Mouse (Mus musculus) mature B cell (primary cell): Measurements from ENCODE around the gene Srsf10.

Experiments
- in situ Hi-C: fragments of 300-500 bp; cut with MboI; formaldehyde crosslinking; loops from 2 replicates; pipeline ENCODE4 v1.14.3; 2019

The Srsf10 gene

GRCm38 (mm10) chr4:135855080-135855479 is 467 bp upstream of the Srsf10 start:
- in situ Hi-C loops, result no loop called here

DNA sequence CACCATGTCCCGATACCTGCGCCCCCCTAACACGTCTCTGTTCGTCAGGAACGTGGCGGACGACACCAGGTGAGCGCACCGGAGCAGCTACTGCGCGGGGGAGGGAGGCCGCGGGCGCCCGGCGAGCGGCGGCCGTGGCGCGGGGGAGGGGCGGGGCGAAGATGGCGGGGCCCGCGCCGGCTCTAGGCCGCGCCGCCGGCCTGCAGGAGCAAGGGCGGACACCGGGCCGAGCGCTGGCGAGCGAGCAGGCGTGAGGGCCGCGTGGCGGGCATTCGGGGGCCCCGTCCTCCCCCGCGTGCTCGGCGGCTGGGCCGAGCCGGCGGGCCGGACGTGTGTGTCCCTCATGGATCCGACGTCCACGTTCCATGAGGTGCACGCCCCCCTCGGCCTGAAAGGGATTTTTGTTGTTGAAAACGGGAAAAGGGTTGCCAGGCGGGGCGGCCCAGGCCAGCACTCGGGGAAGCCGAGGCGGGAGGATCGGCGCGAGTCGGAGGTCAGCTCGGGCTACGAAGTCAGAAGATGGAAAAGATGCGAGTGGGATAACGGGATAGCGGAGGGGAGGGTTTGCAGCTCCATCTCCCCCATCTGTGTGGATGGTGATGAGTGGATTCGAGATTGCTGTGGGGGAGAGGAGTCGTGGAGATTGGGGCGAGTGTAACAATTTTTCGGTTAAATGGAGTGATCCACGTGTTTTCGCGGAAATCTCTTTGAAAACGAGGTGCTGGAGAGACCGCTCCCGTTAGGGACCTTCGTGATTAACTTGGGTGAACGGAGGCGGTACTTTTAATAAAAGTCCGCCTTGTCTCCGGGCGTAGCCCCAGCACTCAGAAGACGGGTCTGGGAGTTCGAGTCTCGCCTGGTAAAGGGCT is 910 bp downstream of the Srsf10 start:
- in situ Hi-C loops, result no loop called here

DNA sequence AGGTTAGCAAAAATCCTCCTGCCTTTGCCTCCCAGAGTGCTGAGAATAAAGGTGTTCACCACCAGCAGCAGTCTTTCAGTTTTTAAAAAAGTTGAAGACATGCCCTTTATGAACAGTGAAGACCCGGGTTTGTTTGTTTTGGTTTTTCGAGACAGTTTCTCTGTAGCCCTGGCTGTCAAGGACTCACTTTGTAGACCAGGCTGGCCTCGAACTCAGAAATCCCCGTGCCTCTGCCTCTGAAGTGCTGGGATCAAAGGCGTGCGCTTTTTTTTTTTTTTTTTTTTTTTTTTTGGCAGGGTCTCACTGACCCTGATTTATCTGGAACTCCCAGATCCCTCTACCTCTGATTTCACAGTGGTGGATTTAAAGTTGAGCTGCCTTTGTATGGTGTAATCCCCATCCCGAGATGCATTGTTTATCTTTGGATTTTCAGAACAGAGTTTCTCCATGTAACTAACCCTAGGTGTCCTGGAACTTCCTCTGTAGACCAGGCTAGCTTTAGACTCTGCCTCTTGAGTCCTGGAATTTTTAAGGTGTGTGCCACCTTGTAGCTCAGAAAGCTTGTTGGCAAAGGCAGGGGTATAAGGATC is 2.1 kb downstream of the Srsf10 start:
- in situ Hi-C loops, result no loop called here

GRCm38 (mm10) chr4:135868996-135869395 is 13.4 kb downstream of the Srsf10 start:
- in situ Hi-C loops, result no loop called here

DNA sequence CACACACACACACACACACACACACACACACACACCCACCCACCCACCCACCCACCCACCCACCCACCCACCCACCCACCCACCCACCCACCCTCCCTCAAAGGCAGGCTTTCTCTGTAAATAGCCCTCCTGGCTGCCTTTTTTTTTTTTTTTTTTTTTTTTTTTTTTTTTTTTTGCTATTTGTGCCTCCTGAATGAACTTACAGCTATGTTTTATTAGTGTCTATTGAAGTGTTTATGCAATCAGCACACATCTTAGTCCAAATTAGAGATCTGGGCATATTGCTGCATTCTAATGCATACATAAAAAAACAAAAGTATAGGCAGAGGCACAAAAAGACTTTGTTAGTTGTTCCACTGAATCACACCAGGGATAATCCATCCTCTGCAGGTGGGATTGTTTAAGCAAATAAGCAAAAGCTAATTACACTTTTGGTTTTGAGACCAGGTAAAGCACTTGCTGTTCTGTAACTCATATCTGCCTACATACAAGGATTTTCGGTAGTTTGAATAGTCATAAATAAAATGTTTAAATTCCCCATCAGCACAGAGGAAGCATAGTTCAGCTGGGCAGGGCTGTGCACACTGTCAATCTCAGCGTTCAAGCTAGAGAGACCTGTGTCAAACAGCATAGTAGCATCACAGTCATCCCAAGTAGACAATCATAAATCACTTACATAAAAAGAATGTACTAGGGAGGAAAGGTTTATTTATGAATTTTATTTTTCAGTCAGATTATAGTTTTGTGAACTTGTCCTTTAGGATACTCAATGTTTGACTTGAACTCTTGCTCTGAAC is 14.9 kb downstream of the Srsf10 start:
- in situ Hi-C loops, result no loop called here

GRCm38 (mm10) chr4:135872015-135872414 is 16.5 kb downstream of the Srsf10 start:
- in situ Hi-C loops, result no loop called here

- in situ Hi-C loops, result no loop called here
Measured at GRCm38 (mm10) chr4:135872589-135873391, 17.2 kb downstream of the Srsf10 start.

- in situ Hi-C loops, result no loop called here
Measured at GRCm38 (mm10) chr4:135873526-135874202, 18.1 kb downstream of the Srsf10 start, which contains the start of gene Pnrc2. TSS of gene Pnrc2 (minus strand) at chr4:135873850.

DNA sequence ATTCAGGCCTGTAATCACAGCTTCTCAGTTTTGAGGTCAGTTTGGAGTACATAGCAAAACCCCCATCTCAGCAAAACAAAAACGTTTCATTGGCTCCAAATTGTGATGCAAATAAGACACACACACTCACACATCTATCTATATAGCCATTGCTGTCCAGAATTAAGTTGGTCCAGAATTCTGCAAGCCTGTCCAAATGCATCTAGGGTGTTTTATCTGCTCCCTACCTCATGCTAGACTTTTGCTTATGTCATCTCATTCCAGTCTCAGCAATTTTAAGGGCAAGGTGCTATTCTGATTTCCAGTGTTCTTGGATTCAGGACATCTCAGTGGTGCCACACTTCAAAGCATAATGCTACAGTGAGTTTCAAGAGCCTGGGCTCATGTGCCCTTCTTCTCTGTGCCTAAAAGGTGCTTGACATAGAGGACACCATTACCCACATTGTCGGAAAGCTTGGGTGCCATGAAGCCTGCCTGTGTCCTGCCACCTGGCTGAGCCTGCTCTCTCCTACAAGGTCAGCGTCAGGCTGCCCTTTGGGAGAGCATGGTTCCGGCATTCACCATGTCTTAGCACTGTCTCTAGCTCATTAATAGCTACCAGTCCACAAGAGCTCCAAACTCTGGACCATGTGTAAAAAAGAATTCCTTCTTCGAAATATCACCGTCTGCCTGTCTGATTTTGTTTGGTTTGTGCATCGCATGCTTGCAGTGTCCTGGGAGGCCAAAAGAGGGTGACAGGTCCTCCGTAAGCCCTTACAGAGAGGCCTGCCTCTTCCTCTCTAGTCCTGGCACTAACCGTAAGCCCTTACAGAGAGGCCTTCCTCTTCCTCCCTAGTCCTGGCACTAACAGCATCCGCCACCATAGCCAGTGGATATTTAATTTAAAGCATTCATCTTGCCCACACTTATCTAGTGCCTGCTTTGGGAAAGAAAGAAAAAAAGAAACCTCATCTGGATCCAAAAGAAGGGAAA is 19.3 kb downstream of the Srsf10 start:
- in situ Hi-C loops, result no loop called here

GRCm38 (mm10) chr4:135875546-135875945 is 20.0 kb downstream of the Srsf10 start:
- in situ Hi-C loops, result no loop called here

GRCm38 (mm10) chr4:135875991-135876582 is 20.5 kb downstream of the Srsf10 start:
- in situ Hi-C loops, result no loop called here

DNA sequence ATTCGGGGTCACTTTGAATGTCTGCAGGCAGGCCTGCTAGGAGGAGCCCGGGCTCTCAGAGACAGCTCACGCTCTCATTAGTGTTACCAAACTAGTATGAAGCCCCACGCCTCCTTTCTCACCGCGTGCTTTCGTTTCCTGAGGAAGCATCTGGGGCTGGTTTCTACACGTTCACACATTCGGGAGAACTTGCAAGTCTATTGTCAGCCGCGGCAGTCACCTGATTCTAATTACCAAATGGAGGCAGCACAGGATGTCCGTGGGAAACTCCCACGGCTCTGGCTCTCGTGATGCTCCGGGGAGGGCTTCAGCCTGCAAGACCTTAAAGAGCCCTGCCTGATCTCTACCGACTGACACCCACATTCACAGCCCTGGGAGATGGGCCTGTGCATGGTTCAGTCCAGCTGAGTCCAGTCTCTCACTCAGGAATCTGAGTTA is 21.1 kb downstream of the Srsf10 start:
- in situ Hi-C loops, result no loop called here

- in situ Hi-C loops, result no loop called here
Measured at GRCm38 (mm10) chr4:135877742-135878141, 22.2 kb downstream of the Srsf10 start.

GRCm38 (mm10) chr4:135879021-135879420 is 23.5 kb downstream of the Srsf10 start:
- in situ Hi-C loops, result no loop called here

GRCm38 (mm10) chr4:135880018-135880417 is 24.5 kb downstream of the Srsf10 start:
- in situ Hi-C loops, result no loop called here

DNA sequence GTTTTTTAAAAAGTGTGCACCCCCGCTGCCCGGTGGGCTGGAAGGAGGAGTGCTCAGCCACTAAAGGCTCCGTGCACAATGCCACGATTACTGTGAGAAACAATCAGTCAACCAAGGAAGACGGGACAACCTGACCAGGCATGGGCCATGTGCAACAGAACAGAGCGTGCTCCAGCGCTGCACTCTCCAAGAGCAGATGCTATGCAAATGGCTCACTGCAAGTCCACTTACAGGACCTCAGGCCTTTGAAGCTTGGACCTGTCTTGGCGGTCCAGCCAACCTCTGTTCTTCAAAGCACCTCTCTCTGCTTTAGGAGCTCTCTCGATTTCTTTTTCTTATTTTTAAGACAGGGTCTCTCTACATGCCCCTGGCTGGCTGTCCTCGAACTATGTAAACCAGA is 25.0 kb downstream of the Srsf10 start:
- in situ Hi-C loops, result no loop called here

DNA sequence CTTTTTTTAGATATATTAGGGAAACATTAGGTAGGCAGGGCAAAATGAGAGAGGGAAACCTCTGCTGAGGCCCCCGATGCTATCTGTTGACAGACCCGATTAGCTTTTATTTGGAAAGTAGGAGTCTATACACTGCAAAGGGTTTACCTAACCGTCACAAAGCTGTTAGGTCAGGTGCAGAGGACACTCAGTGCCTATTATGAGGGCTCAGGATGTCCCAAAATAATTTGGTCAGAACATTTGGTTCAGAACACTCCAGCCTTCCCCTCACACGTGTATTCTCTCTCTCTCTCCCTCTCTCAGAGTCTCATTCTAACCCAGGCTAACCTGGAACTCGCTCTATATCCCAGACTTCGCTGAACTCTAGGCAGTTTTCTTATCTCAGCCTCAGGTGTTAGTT is 26.5 kb downstream of the Srsf10 start:
- in situ Hi-C loops, result no loop called here

DNA sequence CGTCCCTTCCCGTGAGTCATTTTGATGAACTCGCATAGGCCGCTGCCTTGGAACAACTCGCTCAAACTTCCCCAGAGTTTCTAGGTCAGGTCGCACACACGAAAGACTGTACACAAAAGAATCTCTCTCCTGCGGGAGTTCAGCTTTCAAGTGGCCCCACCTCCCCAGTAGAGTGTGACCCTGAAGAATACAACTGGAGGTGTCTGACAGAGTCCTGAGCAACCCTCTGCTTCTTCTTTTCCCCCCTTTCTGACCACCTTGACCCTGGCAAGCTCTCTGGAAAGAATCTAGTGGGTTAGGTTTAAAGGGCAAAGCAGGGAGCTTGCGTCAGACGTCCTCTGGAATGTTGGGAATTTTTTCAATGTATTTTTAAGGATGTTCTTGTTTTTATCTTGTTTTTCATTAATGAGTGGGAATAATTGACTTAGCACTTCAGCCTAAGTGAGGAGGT is 27.9 kb downstream of the Srsf10 start:
- in situ Hi-C loops, result no loop called here

GRCm38 (mm10) chr4:135883881-135884516 is 28.5 kb downstream of the Srsf10 start:
- in situ Hi-C loops, result no loop called here
